ENCODE assay signal across 18 mouse cellular contexts in the genomic region with DNA sequence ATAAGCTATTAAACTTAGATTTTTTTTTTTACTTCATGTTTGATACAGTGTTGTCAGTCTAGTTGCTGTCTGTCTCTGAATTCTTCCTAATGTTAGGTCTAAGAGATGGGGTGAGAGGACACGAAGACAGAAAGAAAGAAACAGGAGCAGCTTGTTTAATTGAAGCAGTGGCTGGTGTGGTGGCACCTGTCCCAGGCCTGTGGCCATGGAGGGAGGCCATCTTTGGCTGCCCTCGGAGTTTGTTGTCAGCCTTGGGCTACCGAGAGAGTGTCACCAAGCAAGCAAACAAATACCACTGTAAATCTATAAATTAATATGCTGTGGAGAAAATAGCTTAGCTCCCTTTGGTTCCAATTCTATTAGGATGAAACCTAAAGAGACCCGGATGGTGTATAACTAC.
DNase-seq lines count a peak whose midpoint lies in the region; ATAC-seq and TF ChIP-seq lines count a peak whose summit lies in the region.
"Had no signal": no experiment of that assay in that cellular context is flagged by ENCODE, and none has a peak within 500 bp of the region (broad histone marks: within the 10 kb centered on the region; RNA-seq: fewer than 3 reads in every experiment).

No protein-coding gene starts in this region.

- no peak for TF ChIP-seq EP300 in lung, postnatal 0 days (IDR thresholded peaks at IDR 0.05)

- WGBS in lung, postnatal 0 days, result 79% methylated on average over 4 of the region's 4 CpGs

- H3K9ac ChIP-seq in lung, postnatal 0 days (replicated peaks; ENCODE audit: low read depth), result no peak overlapping the region
- H3K9ac ChIP-seq: liver, embryonic 15.5 days; midbrain, embryonic 13.5 days had no signal

- H3K36me3 ChIP-seq in lung, postnatal 0 days (ENCODE audit: insufficient read depth, low read length), result no peaks in the 10 kb centered on the region

- DNase-seq in adrenal gland, adult 2 months, result peak; percentile 24
- DNase-seq in adrenal gland, adult 8-10 months, result no peak
- DNase-seq in gastrocnemius, postnatal 10 days, result peak; percentile 35
- no peak for DNase-seq in gastrocnemius, adult 8-10 months (ENCODE audit: low spot score in 2 of 2)
- no peak for DNase-seq in layer of hippocampus, adult 2 months (ENCODE audit: low spot score in 2 of 2)
- no peak for DNase-seq in layer of hippocampus, postnatal 25 days (ENCODE audit: extremely low spot score in 1 of 2, low spot score in 1 of 2)
- DNase-seq in lung, postnatal 0 days (ENCODE audit: low spot score), result no peak
- DNase-seq in lung, postnatal 10 days, result no peak
- DNase-seq: kidney, adult 8-10 months; kidney, postnatal 4 days; right cerebral cortex, postnatal 25 days had no signal

- ATAC-seq in lung, postnatal 0 days, result no peak
- ATAC-seq: CD4-positive, CD25-positive, alpha-beta regulatory T cell, adult 4 months; forebrain, embryonic 14.5 days; midbrain, embryonic 13.5 days had no signal

- no peak overlapping the region for H3K4me3 ChIP-seq in layer of hippocampus, adult 2 months
- H3K4me3 ChIP-seq in lung, postnatal 0 days (ENCODE audit: low read depth, low read length), result no peak overlapping the region
- H3K4me3 ChIP-seq: erythroblast, embryonic 14.5 days; hindbrain, embryonic 10.5 days; limb, embryonic 10.5 days; liver, embryonic 15.5 days; midbrain, embryonic 13.5 days had no signal

- no peaks in the 10 kb centered on the region for H3K27me3 ChIP-seq in lung, postnatal 0 days (replicated peaks; ENCODE audit: insufficient read depth, low read length)
- H3K27me3 ChIP-seq: liver, embryonic 15.5 days; midbrain, embryonic 13.5 days had no signal

- H3K27ac ChIP-seq in layer of hippocampus, adult 2 months, result peak overlapping the region; percentile 75
- peak overlapping the region; percentile 34 for H3K27ac ChIP-seq in lung, postnatal 0 days (ENCODE audit: low read length)
- H3K27ac ChIP-seq: hindbrain, embryonic 10.5 days; limb, embryonic 10.5 days; midbrain, embryonic 13.5 days had no signal

- H3K4me2 ChIP-seq in lung, postnatal 0 days (replicated peaks; ENCODE audit: low read depth, low read length), result no peak overlapping the region
- H3K4me2 ChIP-seq: liver, embryonic 15.5 days; midbrain, embryonic 13.5 days had no signal

- peaks cover 17% of the 10 kb centered on the region; the same call in 1 of the 2 replicates for H3K4me1 ChIP-seq in lung, postnatal 0 days (ENCODE audit: insufficient read depth, low read depth, low read length)
- H3K4me1 ChIP-seq: limb, embryonic 10.5 days had no signal

- no peaks in the 10 kb centered on the region for H3K9me3 ChIP-seq in lung, postnatal 0 days (ENCODE audit: low read length)
- H3K9me3 ChIP-seq: hindbrain, embryonic 10.5 days; limb, embryonic 10.5 days; liver, embryonic 15.5 days; midbrain, embryonic 13.5 days had no signal

- TF ChIP-seq CTCF in layer of hippocampus, adult 2 months (conservative IDR thresholded peaks at IDR 0.05), result no peak
- no peak for TF ChIP-seq CTCF in lung, postnatal 0 days (IDR thresholded peaks at IDR 0.05)

Comparison
In these comparisons a context has a peak if more than half of its experiments do, and no peak if none do; other contexts are left out.
1. DNase-seq: peak in adrenal gland, adult 2 months (single experiment) and gastrocnemius, postnatal 10 days (single experiment); none in adrenal gland, adult 8-10 months (single experiment), gastrocnemius, adult 8-10 months (0 of 2), layer of hippocampus, adult 2 months (0 of 2), layer of hippocampus, postnatal 25 days (0 of 2), lung, postnatal 0 days (single experiment) and lung, postnatal 10 days (single experiment).